Mouse (Mus musculus): ENCODE measurements around the gene Larp4.

DNA sequence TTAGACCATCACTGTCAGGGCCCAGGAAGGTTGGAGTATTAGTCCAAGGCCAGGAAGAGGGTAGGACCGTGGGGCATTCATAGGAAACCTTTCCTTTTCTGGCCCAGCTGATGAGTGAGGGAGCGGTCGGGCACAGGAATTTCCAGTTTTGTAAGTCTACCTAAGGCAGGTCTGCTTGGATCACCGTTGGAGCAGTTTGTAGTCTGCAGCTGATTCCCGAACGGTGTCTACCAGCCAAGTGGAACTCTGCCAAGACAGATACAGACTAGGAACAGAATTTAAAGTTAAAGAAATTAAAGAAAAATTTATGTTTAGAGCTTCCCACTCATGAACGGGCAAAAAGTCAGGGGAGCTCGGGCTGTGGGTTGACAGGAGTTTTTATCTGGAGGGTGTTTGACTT is 59.6 kb downstream of the Larp4 start:
- no peak for TF ChIP-seq CTCF (IDR thresholded peaks at IDR 0.05; ENCODE audit: low read depth, low read length)
- no peak for TF ChIP-seq POLR2A (IDR thresholded peaks at IDR 0.05; ENCODE audit: borderline replicate concordance, low read depth, low read length)

Data from bone marrow macrophage, adult 2 months (primary cell).